Mouse (Mus musculus) thymus, adult 18-20 months (tissue): ENCODE data around the gene Olfr1535.

Source experiments
- DNase-seq, 2 experiments: peaks; one replicate each; pipeline ENCODE4 v3.0.0; 2022; ENCODE audit warnings: mixed read lengths in 2 of 2

The Olfr1535 gene

DNA sequence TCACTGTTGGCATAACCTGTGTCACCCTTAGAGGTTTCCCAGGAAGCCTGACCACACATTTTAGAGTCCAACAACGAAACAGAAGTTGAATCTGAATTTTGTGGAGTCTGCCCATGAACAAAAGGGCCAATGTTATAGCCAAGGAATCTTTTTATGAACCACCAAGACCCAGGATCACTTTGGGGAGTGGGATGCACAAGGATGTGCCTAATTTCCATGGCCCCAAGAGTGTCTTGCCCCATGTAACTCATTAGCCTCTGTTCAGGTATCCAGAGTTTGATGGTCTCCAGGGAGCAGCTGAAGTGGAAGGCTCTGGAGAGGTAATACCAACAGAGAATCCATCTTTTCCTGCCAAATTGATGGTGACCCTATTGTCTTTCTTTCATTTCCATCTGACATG is at the start of gene Olfr1535:
TSS of gene Olfr1535 (minus strand) at position 101 of the 400 bp plus-strand sequence.
- DNase-seq, result no peak

GRCm38 (mm10) chr13:21591618-21592017 is 31.9 kb upstream of the Olfr1535 start:
- DNase-seq, result no peak

- no peak for DNase-seq
These were observed 22.0 kb upstream of the Olfr1535 start, which contains the start of gene Olfr1364 for GRCm38 (mm10) chr13:21581659-21582058. Gene Olfr1364, minus strand, starts transcription at chr13:21581759.

DNA sequence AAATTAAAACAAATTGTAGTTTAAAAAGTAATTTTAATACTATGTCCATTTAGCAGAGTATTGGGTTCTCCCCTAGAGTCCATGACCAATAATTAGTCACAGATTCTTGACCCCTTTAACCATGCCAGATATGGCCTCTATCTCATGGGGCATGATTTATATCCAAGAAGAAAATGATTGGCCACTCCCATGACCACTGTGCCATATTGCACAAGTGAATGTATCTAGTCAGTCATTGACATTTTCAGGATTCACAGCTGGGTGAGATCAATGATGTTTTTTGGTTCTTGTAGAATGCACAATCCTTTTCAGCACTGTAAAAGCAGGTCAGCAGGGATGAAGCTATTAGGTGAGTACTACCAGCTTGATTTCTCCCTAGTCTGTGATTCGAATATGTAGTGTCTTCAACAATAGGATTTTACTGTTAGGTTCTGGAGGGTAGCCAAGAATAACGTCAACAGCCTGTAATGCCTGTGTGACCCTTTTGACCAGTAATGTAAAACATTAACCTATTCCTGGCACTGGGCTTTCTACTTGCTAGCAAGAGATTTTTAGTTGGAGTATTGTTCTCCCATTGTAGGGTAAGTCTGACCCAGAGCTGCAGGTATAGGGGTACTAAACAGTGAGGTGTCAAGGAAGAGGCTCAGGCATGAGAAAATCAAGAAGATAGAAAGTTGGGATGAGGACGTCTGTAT is 9.1 kb downstream of the Olfr1535 start:
- no peak for DNase-seq

GRCm38 (mm10) chr13:21549487-21549886 is 10.2 kb downstream of the Olfr1535 start:
- no peak for DNase-seq

DNA sequence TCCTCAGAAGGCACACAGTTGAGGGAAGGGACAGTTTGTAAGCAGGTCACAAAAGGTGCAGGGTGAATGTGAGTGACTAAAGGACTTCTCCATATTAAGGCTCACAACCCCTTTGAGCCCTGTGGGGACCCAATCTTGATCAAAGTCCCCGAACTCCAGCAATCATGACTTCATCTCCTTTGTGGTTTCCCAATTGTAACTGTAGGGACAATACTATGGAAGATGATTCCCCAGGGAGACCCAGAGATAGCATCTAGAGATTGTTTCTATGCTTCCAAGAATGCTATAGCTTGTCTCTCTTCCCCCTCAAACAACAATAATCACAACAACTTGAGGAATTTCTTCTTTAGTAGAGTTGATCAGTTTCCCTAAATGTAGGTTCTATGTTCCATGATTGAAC is 17.0 kb downstream of the Olfr1535 start, which contains the start of gene Olfr1366:
TSS of gene Olfr1366 (minus strand) at position 101 of the 400 bp plus-strand sequence.
- no peak for DNase-seq

DNA sequence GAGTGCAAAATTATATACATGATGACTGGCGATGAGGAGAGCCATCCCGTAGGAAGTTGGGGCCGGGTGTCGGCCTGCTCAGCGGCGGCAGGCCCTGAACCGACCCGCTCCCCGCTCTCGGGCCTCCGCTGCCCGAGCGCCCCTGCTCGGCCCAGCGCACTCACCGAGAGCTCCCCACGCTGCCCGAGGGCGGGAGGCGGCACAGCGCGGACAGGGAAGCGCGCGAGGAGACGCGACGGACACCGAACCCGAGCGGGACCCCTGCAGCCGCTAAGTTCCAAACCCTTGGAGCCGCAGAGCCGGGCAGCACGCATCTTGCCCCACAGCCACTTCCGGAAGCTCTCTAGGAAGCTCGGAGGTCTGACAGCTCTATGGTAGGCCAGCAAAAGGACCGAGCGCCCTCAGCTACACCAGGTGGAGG is 28.9 kb downstream of the Olfr1535 start, which contains the start of gene Zkscan8:
TSS of gene Zkscan8 (minus strand) at position 340 of the 421 bp plus-strand sequence.
- peak; percentile 70 to 84 for DNase-seq

GRCm38 (mm10) chr13:21530136-21530535 is 29.6 kb downstream of the Olfr1535 start:
- no peak for DNase-seq

GRCm38 (mm10) chr13:21506221-21506649 is 53.5 kb downstream of the Olfr1535 start:
- peak; percentile 58 to 66 for DNase-seq
